Mouse (Mus musculus) bone marrow macrophage, adult 2 months (primary cell): ENCODE measurements around the gene N4bp2.

Source experiments
- CTCF ChIP-seq: IDR thresholded peaks from 2 replicates; pipeline ENCODE4 v1.5.1; 2012; ENCODE audit warnings: low read depth, mild to moderate bottlenecking, low read length, moderate library complexity
- POLR2A ChIP-seq: IDR thresholded peaks from 2 replicates; pipeline ENCODE4 v1.6.1; 2012; ENCODE audit warnings: mild to moderate bottlenecking, low read depth, low read length, borderline replicate concordance

DNA sequence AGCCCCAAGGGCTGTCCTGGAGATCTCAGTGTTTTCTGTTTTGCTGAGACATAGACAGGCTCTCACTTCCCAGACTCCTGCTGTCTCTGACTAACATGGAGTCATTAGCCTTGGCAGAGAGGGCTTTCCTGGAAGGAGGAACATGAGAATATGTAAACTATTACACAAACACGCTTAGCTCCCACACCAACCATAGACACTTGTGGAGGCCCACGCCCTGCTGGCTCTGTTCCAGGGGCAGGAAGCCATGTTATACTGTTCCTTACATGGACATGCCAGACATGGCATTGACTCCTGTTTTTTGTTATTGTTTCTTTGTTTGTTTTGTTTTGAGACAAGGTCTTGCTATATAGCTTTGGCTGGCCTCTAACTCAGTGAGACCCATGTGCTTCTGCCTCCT, 27.7 kb upstream of the N4bp2 start:
- TF ChIP-seq CTCF (no peak), POLR2A (no peak)
